Mouse (Mus musculus) G1E (cell line): Measurements from ENCODE around the gene Plcl2.

ENCODE experiments used
- CTCF ChIP-seq: IDR thresholded peaks from 2 replicates; pipeline ENCODE4 v1.5.1; 2012; ENCODE audit warnings: low read depth, low read length, inconsistent platforms, mixed read lengths
- GATA1 ChIP-seq: IDR thresholded peaks from 2 replicates; pipeline ENCODE4 v1.6.1; 2012; ENCODE audit warnings: borderline replicate concordance, low read length, inconsistent platforms, mixed read lengths

DNA sequence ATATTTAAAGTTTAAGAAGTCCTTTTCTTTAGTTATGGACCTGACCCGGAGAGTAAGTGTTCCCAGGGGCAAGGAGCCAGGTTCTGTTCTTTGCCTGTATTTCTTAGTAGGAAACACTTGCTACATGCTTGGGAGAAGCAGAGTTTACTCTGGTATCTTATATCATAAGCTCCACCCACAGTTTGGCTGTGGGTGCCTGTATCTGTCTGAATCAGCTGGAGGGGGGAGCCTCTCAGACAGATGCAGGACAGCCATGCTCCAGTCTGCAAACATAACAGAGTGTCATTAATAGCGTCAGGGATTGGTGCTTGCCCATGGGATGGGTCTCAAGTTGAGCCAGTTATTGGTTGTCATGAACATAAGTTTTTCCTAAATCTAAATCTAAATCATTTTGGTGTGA is 42.9 kb downstream of the Plcl2 start:
- TF ChIP-seq CTCF, result no peak
- no peak for TF ChIP-seq GATA1
